Mouse (Mus musculus): Measurements from ENCODE around the gene Tap2.
A peak's percentile ranks its signal among the peaks of the same experiment; 100 is the strongest.

The Tap2 gene

GRCm38 (mm10) chr17:34196491-34196890 lies 6.8 kb upstream of the Tap2 start:
- no peak for DNase-seq (ENCODE audit: low spot score)

GRCm38 (mm10) chr17:34196941-34197894 lies 6.1 kb upstream of the Tap2 start, which contains the start of gene Psmb8:
Psmb8 (plus strand) TSS chr17:34197721.
- DNase-seq (ENCODE audit: low spot score) = peak; percentile 93

GRCm38 (mm10) chr17:34197904-34198520 lies 5.3 kb upstream of the Tap2 start:
- peak; percentile 30 for DNase-seq (ENCODE audit: low spot score)

GRCm38 (mm10) chr17:34198521-34198912 lies 4.8 kb upstream of the Tap2 start:
- DNase-seq (ENCODE audit: low spot score) = no peak

- DNase-seq (ENCODE audit: low spot score) = no peak
Measured at GRCm38 (mm10) chr17:34199050-34199619, 4.2 kb upstream of the Tap2 start.

- no peak for DNase-seq (ENCODE audit: low spot score)
Measured at GRCm38 (mm10) chr17:34200047-34200446, 3.3 kb upstream of the Tap2 start.

- no peak for DNase-seq (ENCODE audit: low spot score)
Measured at GRCm38 (mm10) chr17:34200772-34201505, 2.4 kb upstream of the Tap2 start.

- no peak for DNase-seq (ENCODE audit: low spot score)
Measured at GRCm38 (mm10) chr17:34201506-34202055, 1.7 kb upstream of the Tap2 start.

GRCm38 (mm10) chr17:34202760-34203442 lies 426 bp upstream of the Tap2 start:
- DNase-seq (ENCODE audit: low spot score) = no peak

- peak; percentile 89 for DNase-seq (ENCODE audit: low spot score)
Measured at GRCm38 (mm10) chr17:34204303-34205010, 1.1 kb downstream of the Tap2 start.

- no peak for DNase-seq (ENCODE audit: low spot score)
Measured at GRCm38 (mm10) chr17:34205021-34205745, 1.9 kb downstream of the Tap2 start.

GRCm38 (mm10) chr17:34205746-34206176 lies 2.4 kb downstream of the Tap2 start:
- DNase-seq (ENCODE audit: low spot score) = no peak

- no peak for DNase-seq (ENCODE audit: low spot score)
Measured at GRCm38 (mm10) chr17:34206731-34207130, 3.4 kb downstream of the Tap2 start.

- no peak for DNase-seq (ENCODE audit: low spot score)
Measured at GRCm38 (mm10) chr17:34207456-34207855, 4.1 kb downstream of the Tap2 start.

- DNase-seq (ENCODE audit: low spot score) = no peak
Measured at GRCm38 (mm10) chr17:34207866-34208265, 4.5 kb downstream of the Tap2 start.

- no peak for DNase-seq (ENCODE audit: low spot score)
Measured at GRCm38 (mm10) chr17:34208421-34208820, 5.1 kb downstream of the Tap2 start.

GRCm38 (mm10) chr17:34209680-34210079 lies 6.4 kb downstream of the Tap2 start:
- DNase-seq (ENCODE audit: low spot score) = no peak

- peak; percentile 1 for DNase-seq (ENCODE audit: low spot score)
Measured at GRCm38 (mm10) chr17:34210599-34210998, 7.3 kb downstream of the Tap2 start.

GRCm38 (mm10) chr17:34211746-34212365 lies 8.5 kb downstream of the Tap2 start:
- no peak for DNase-seq (ENCODE audit: low spot score)
